Mouse (Mus musculus): ENCODE data around the gene Spaca3. TPM values are rescaled to one million over a fixed set of nuclear protein-coding genes. Genes with fewer than 3 reads are reported as not detected.

Spaca3 gene
- total RNA-seq, 2 experiments from 2014 or later = not detected

DNA sequence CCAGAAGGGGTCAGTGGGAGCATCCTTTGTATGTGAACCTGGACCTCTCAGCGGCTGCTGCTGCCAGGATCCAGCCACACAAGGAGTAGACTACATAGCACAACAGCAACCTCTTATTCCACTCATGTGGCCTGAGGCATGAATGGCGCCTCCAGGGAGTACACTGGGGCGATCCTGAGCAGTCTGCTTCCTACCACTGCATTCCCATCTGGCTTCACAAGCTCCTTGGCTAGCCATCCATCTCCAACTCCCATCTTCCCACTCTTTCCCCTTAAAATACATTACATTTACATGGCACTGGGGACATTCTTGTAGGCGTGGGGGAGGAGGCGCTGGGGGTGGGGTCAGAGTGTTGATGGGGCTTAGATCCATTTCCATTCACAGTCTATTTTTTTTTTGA, 54.6 kb downstream of the Spaca3 start:
- no peak for TF ChIP-seq CTCF (conservative IDR thresholded peaks at IDR 0.05)
- Histone ChIP-seq H3K4me3 (no peak overlapping the region), H3K27ac (no peak overlapping the region)
- DNase-seq (ENCODE audit: low spot score in 2 of 2) = no peak

DNA sequence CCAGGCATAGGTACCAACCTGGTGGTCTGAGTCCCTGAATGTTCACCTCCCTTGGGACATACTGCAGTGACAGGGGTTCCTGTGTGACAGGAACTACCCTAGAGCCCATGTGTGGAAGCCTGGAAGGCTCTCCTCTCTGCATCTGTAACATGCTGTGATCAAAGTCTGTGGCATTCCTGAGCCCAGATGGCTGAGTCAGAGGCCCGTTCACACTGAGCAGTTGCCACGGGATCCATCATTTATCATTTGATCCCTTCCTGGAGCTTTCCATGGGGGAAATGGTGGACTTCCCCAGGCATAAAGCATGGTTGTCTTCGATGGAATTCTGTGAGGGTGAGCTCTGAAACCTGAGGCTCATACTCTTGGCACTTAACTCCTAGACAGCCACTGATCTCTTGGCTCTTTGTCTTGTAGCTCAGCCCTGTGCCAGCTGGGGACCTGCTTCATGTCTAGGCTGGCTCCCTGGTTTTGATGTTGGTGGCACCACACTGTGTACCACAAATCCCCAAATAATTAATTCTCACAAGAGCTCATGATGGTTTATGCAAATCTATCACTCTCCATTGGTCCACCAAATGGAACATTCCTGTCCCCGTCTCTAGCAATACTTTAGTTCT, 55.4 kb downstream of the Spaca3 start:
- Histone ChIP-seq H3K27ac (peak overlapping the region; percentile 23; the same call in 1 of the 2 replicates), H3K4me3 (no peak overlapping the region)
- no peak for DNase-seq (ENCODE audit: low spot score in 2 of 2)
- TF ChIP-seq CTCF (conservative IDR thresholded peaks at IDR 0.05) = no peak

Other genes starting within 250 kb of the Spaca3 start
- 1 to 10 TPM; 6.2 to 8.0 TPM for gene Myo1d, start 78.3 kb upstream of the Spaca3 start, total RNA-seq (2021)
- gene Tmem98, start 48.2 kb upstream of the Spaca3 start, total RNA-seq (2021) = 1 to 10 TPM; 6.0 to 9.0 TPM